Mouse (Mus musculus): ENCODE results near the gene Cnksr3.

GRCm38 (mm10) chr10:7204953-7205352, 7.1 kb downstream of the Cnksr3 start:
- TF ChIP-seq POLR2A (IDR thresholded peaks at IDR 0.05; ENCODE audit: low read depth, low read length), result no peak
- no peak for TF ChIP-seq CTCF (IDR thresholded peaks at IDR 0.05; ENCODE audit: extremely low read depth, insufficient read length, insufficient replicate concordance, low read depth, low read length)

All from small intestine, adult 2 months (tissue).